Mouse (Mus musculus) thymus, postnatal 36 days (tissue): Measurements from ENCODE around the gene Gm20388.

Experiments used
- DNase-seq, 2 experiments: peaks; one replicate each; pipeline ENCODE4 v3.0.0; 2022; ENCODE audit warnings: mixed read lengths in 2 of 2

Gm20388 gene

GRCm38 (mm10) chr8:119910547-119911257, at the start of gene Gm20388:
Gm20388 (plus strand) TSS chr8:119910841.
- peak; percentile 95 to 98 for DNase-seq

GRCm38 (mm10) chr8:119861706-119862389, 48.8 kb upstream of the Gm20388 start, which contains the start of gene Klhl36:
Klhl36 (plus strand) TSS chr8:119862266.
- peak; percentile 97 to 99 for DNase-seq

- no peak for DNase-seq
These were observed 48.3 kb upstream of the Gm20388 start for GRCm38 (mm10) chr8:119862390-119862734.

- DNase-seq: peak in 1 of 2 experiments; percentile 24
These were observed 47.9 kb upstream of the Gm20388 start for GRCm38 (mm10) chr8:119862749-119863148.

GRCm38 (mm10) chr8:119869616-119870015, 41.0 kb upstream of the Gm20388 start:
- no peak for DNase-seq

- DNase-seq: no peak
These were observed 37.5 kb upstream of the Gm20388 start for GRCm38 (mm10) chr8:119873181-119873580.

- no peak for DNase-seq
These were observed 29.3 kb upstream of the Gm20388 start for GRCm38 (mm10) chr8:119881301-119881700.

GRCm38 (mm10) chr8:119881917-119882316, 28.7 kb upstream of the Gm20388 start:
- DNase-seq: no peak

- no peak for DNase-seq
These were observed 27.4 kb upstream of the Gm20388 start for GRCm38 (mm10) chr8:119883281-119883680.

- no peak for DNase-seq
These were observed 25.0 kb upstream of the Gm20388 start for GRCm38 (mm10) chr8:119885612-119886011.

GRCm38 (mm10) chr8:119887130-119887529, 23.5 kb upstream of the Gm20388 start:
- peak; percentile 40 to 41 for DNase-seq

GRCm38 (mm10) chr8:119888012-119888411, 22.6 kb upstream of the Gm20388 start:
- no peak for DNase-seq

- no peak for DNase-seq
These were observed 13.6 kb upstream of the Gm20388 start for GRCm38 (mm10) chr8:119897069-119897468.

- peak; percentile 40 to 54 for DNase-seq
These were observed 12.7 kb upstream of the Gm20388 start for GRCm38 (mm10) chr8:119897933-119898332.

- DNase-seq: no peak
These were observed 9.3 kb upstream of the Gm20388 start for GRCm38 (mm10) chr8:119901349-119901748.

- DNase-seq: no peak
These were observed 8.7 kb upstream of the Gm20388 start for GRCm38 (mm10) chr8:119901952-119902351.

GRCm38 (mm10) chr8:119904323-119904911, 6.2 kb upstream of the Gm20388 start:
- no peak for DNase-seq

- no peak for DNase-seq
These were observed 596 bp upstream of the Gm20388 start, which contains the start of gene Usp10 for GRCm38 (mm10) chr8:119909944-119910546. Usp10 (plus strand) TSS chr8:119910360.

- DNase-seq: no peak
These were observed 769 bp downstream of the Gm20388 start for GRCm38 (mm10) chr8:119911258-119911962.

GRCm38 (mm10) chr8:119912643-119913042, 2.0 kb downstream of the Gm20388 start:
- no peak for DNase-seq

- no peak for DNase-seq
These were observed 2.5 kb downstream of the Gm20388 start for GRCm38 (mm10) chr8:119913181-119913580.

- no peak for DNase-seq
These were observed 3.5 kb downstream of the Gm20388 start for GRCm38 (mm10) chr8:119914161-119914560.

- no peak for DNase-seq
These were observed 4.7 kb downstream of the Gm20388 start for GRCm38 (mm10) chr8:119915298-119915697.
